Mouse (Mus musculus) G1E (cell line): ENCODE measurements around the gene Zfp654. TPM values are rescaled to one million over a fixed set of nuclear protein-coding genes. Genes with fewer than 3 reads are reported as not detected.

Source experiments
- ATAC-seq: 2 replicates; pipeline ENCODE4 v1.8.0; 2016; ENCODE audit warnings: mild to moderate bottlenecking; ENCODE audit not compliant: insufficient number of reproducible peaks, poor library complexity, low FRiP score, severe bottlenecking; ENCODE audit errors: extremely low read depth
- DNase-seq: peaks from one replicate; pipeline ENCODE4 v3.0.0; 2012; ENCODE audit warnings: low spot score
- H3K27me3 ChIP-seq: 2 replicates; pipeline ENCODE4 v1.6.1; 2012; ENCODE audit warnings: mild to moderate bottlenecking, low read length, inconsistent platforms; ENCODE audit not compliant: insufficient read depth
- H3K36me3 ChIP-seq: replicated peaks from 2 replicates; pipeline ENCODE3; 2012; ENCODE audit warnings: mild to moderate bottlenecking, inconsistent platforms
- H3K4me1 ChIP-seq: 2 replicates; pipeline ENCODE4 v1.6.1; 2012; ENCODE audit warnings: low read depth, low read length, inconsistent platforms, mixed read lengths; ENCODE audit not compliant: insufficient read depth
- H3K4me3 ChIP-seq: 2 replicates; pipeline ENCODE4 v1.5.1; 2012; ENCODE audit warnings: low read depth, mild to moderate bottlenecking, inconsistent platforms, low read length, moderate library complexity, mixed read lengths
- H3K9me3 ChIP-seq: replicated peaks from 2 replicates; pipeline ENCODE4 v1.6.1; 2012; ENCODE audit warnings: inconsistent platforms
- CTCF ChIP-seq: IDR thresholded peaks from 2 replicates; pipeline ENCODE4 v1.5.1; 2012; ENCODE audit warnings: low read depth, low read length, inconsistent platforms, mixed read lengths
- GATA1 ChIP-seq: IDR thresholded peaks from 2 replicates; pipeline ENCODE4 v1.6.1; 2012; ENCODE audit warnings: borderline replicate concordance, low read length, inconsistent platforms, mixed read lengths
- GATA2 ChIP-seq: IDR thresholded peaks from 2 replicates; pipeline ENCODE4 v1.6.1; 2012; ENCODE audit warnings: low read depth, low read length, inconsistent platforms, borderline replicate concordance
- POLR2AphosphoS5 ChIP-seq: IDR thresholded peaks from 2 replicates; pipeline ENCODE4 v1.6.1; 2012; ENCODE audit warnings: low read depth, low read length, inconsistent platforms; ENCODE audit not compliant: insufficient replicate concordance
- TAL1 ChIP-seq: conservative IDR thresholded peaks from 2 replicates; pipeline ENCODE4 v1.6.1; 2012; ENCODE audit warnings: low read depth, low read length, inconsistent platforms, mixed read lengths
- polyA plus RNA-seq: library from polyadenylated mRNA; stranded (reverse); fragments of >175 nt; gene quantifications from 2 replicates; pipeline ENCODE4 v1.2.3, GENCODE M21; 2012
- total RNA-seq, 2 experiments: library from RNA; stranded (forward) in 1 of 2; stranded (reverse) in 1 of 2; fragments of 200-1000 nt in 1 of 2; fragments of >200 nt in 1 of 2; fragmentation: Nextera tagmentation in 1 of 2; gene quantifications; 2 replicates each; pipeline ENCODE4 v1.2.3; 2014 to 2017

The Zfp654 gene
- total and polyA plus RNA-seq, 3 experiments: 2.0 to 64.0 (median 30.6) TPM

DNA sequence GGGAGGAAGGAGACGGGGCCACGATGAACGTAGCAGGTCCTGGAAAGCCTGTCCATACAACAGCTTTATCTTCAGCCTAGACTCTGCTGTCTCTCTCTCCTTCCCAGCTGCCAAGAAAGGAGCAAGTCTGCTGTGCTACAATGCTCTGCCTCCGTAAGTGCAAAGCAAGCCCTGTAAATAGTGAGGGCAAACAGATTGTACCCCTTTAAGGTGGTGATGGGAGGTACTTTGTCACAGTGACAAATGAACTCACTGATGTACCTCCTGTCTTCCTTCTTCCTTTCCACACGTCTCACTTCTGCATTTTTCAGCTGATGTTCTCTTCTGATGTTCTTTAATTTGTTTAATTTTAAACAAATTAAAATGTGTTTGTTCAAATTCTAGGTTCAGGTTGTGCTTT, 32.4 kb upstream of the Zfp654 start:
- H3K27me3 ChIP-seq: no peaks in the 10 kb centered on the region
- TF ChIP-seq CTCF (no peak), GATA2 (no peak), GATA1 (no peak), TAL1 (no peak), POLR2AphosphoS5 (no peak)
- H3K4me3 ChIP-seq: no peak overlapping the region
- DNase-seq: no peak
- no peak for ATAC-seq
- peaks cover 4% of the 10 kb centered on the region for H3K9me3 ChIP-seq
- no peaks in the 10 kb centered on the region for H3K36me3 ChIP-seq
- H3K4me1 ChIP-seq: peaks cover 9% of the 10 kb centered on the region

DNA sequence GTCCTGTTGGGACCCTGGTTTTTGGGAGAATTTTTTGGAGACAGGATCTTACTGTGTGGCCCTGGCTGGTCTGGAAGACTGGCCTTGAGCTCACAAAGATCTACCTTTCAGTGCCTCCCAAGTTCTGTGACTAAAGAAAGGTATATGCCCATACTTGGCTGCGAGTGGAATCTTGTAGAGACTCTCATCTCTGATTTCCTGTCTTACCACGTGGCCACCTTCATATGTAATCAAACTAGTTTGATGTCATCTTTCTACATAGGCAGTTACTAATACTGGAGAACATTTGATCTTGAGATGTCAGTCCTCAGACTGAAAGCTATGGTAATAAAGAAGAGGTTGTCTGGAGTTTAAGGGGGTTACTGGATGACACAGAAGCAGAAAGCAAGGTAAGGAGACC, 30.0 kb upstream of the Zfp654 start:
- H3K4me1 ChIP-seq: peaks cover 14% of the 10 kb centered on the region
- no peaks in the 10 kb centered on the region for H3K9me3 ChIP-seq
- no peaks in the 10 kb centered on the region for H3K27me3 ChIP-seq
- H3K36me3 ChIP-seq: no peaks in the 10 kb centered on the region
- TF ChIP-seq CTCF (no peak), GATA2 (no peak)
- H3K4me3 ChIP-seq: no peak overlapping the region
- no peak for ATAC-seq
- no peak for DNase-seq

DNA sequence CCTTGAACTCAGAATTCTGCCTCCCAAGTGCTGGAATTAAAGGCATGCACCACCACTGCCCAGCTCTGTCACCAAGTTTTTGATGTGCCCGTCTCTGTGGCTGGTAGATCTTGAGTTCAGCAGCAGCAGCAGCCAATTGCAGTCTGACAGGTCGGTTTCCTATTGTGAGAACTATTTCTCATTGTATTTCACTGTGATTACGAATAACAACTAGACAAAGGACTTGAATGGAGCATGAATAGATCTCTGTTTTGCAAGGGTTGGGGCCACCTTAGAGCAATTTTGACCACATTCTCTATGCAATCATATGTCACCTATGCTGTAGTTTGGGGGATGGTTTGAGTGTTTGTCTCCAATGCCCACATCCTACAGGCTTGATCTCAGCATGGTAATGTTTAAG, 29.5 kb upstream of the Zfp654 start:
- DNase-seq: no peak
- no peak overlapping the region for H3K4me3 ChIP-seq
- H3K27me3 ChIP-seq: no peaks in the 10 kb centered on the region
- no peak for ATAC-seq
- H3K4me1 ChIP-seq: peaks cover 18% of the 10 kb centered on the region
- no peaks in the 10 kb centered on the region for H3K9me3 ChIP-seq
- H3K36me3 ChIP-seq: no peaks in the 10 kb centered on the region
- no peak for TF ChIP-seq TAL1

DNA sequence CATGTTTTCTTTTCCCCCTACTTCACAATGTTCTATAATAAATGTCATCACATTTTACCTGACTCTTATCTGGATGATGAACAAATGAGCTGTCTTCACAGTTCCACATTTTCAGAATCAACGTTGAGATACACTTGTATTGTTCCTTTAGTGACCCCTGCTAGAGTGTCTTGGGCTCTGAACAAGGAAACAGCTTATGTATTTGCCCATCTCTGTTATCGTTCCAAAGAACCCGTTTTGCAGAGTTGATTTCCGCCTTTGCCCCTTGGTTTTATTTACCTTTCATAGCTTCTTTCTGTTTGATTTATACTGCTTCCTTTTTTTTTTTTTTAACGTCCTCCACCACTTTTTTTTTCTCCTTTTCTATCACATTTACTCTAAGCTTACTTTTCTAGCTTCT, 28.3 kb upstream of the Zfp654 start:
- ATAC-seq (no peak), DNase-seq (no peak)
- Histone ChIP-seq H3K27me3 (no peaks in the 10 kb centered on the region), H3K36me3 (no peaks in the 10 kb centered on the region), H3K4me1 (peaks cover 20% of the 10 kb centered on the region), H3K4me3 (no peak overlapping the region), H3K9me3 (no peaks in the 10 kb centered on the region)
- TF ChIP-seq TAL1 (no peak), GATA2 (no peak), CTCF (no peak), GATA1 (no peak), POLR2AphosphoS5 (no peak)

DNA sequence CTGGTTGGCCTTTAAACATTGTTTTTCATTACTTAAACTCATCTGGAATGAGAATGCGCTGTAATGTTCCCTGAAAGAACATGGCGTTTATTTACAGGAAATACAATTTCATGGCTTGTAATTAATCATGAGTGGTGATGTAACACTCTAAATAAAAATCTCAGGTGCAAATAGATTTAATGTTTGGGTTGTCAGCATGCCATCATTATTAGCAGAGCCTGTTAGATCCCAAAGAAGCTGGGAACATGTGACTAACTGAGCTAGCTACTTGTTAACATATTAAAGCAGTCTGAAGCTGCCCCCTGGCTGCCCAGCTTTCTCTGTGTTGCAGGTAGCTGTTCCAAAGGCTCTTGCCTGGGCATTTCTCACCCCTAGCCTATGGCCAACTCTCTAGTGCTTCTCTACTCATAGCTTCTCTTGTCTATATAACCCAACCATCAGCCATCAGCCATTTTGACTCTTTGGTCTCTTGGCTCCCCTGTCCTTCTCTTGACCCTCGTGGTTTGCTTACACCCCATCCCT, 27.2 kb upstream of the Zfp654 start:
- no peaks in the 10 kb centered on the region for H3K27me3 ChIP-seq
- peaks cover 17% of the 10 kb centered on the region for H3K4me1 ChIP-seq
- no peaks in the 10 kb centered on the region for H3K9me3 ChIP-seq
- no peak for DNase-seq
- no peak for TF ChIP-seq GATA2
- TF ChIP-seq GATA1: no peak
- no peak for TF ChIP-seq POLR2AphosphoS5
- no peak for TF ChIP-seq TAL1
- TF ChIP-seq CTCF: no peak
- no peak overlapping the region for H3K4me3 ChIP-seq
- ATAC-seq: no peak
- no peaks in the 10 kb centered on the region for H3K36me3 ChIP-seq

DNA sequence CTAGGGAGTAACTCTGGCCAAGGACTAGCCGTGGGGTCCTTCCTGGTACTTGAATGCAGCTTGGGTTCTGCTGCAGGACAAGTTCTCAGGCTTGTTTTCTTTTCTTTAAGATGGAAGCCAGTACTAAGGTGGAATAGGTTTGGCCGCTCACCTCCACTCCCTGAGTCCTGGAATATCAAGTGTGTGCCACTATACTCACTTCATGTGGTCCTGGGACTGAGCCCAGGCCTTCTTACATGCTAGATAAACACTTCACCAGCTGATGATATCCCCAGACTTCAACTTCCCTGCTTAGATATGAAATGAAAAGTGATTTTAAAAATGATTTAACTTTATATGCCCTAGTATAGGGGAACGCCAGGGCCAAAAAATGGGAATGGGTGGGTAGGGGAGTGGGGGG, 25.9 kb upstream of the Zfp654 start:
- H3K9me3 ChIP-seq: no peaks in the 10 kb centered on the region
- TF ChIP-seq TAL1 (no peak), CTCF (no peak), POLR2AphosphoS5 (no peak), GATA2 (no peak), GATA1 (no peak)
- no peak for DNase-seq
- no peaks in the 10 kb centered on the region for H3K36me3 ChIP-seq
- no peaks in the 10 kb centered on the region for H3K27me3 ChIP-seq
- H3K4me1 ChIP-seq: peaks cover 19% of the 10 kb centered on the region
- H3K4me3 ChIP-seq: no peak overlapping the region
- no peak for ATAC-seq

DNA sequence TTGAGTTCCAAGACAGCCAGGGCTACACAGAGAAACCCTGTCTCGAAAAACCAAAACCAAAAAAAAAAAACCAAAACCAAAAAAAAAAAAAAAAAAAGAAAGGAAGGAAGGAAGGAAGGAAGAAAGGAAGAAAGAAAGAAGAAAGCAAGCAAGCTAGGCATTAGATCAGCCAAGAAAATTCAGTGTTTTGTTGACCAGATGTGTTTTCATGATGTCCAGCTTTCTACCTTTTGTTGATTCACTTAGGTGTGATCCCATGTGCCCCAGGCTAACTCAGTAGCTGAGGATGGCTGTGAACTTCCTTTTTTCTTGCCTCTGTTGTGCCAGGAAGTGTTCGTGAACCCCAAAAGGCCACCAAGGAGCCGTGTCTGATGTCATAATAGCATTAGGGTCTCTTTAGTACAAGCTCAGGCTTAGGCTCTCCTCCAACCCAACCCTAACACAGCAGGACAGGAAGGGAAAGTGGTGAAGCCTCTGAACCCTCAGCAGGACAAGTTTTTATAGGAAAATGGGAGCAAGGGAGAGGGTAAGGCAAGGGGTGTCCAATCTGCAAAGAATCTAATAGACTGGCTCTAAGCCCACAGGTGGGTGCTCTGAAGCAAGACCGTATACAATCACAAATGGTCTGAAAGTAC, 25.3 kb upstream of the Zfp654 start:
- TF ChIP-seq TAL1 (no peak), POLR2AphosphoS5 (no peak), GATA2 (no peak)
- no peaks in the 10 kb centered on the region for H3K27me3 ChIP-seq
- no peak overlapping the region for H3K4me3 ChIP-seq
- H3K4me1 ChIP-seq: peaks cover 24% of the 10 kb centered on the region
- ATAC-seq: no peak
- H3K36me3 ChIP-seq: no peaks in the 10 kb centered on the region
- no peak for DNase-seq
- H3K9me3 ChIP-seq: no peaks in the 10 kb centered on the region
